Mouse (Mus musculus): Measurements from ENCODE around the gene Hao2. TPM values are rescaled to one million over a fixed set of nuclear protein-coding genes. Genes with fewer than 3 reads are reported as not detected.

Gene Hao2
- polyA plus RNA-seq, 1 experiment from 2014 or later = not detected

DNA sequence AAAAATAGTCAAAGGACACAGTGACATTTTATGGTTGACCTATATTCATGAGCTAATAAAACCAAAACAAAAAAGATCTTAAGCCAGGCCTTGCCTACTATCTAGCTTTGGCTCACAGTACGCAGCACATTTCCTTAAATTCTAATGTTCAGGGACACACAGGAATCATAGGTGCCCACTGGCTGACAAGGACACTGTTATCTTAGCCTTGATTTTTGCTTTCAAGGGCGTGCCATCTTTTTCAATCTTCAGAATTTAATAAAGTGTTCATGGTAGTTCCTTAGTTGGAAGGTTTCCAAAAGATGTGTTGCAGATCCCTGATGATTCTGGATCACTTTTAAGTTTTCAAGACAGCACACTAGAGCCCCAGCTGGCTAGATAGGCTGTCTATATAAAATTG, 12.2 kb downstream of the Hao2 start:
- 86% methylated on average over 2 of the region's 2 CpGs for WGBS
- no peak overlapping the region for H3K4me3 ChIP-seq (ENCODE audit: low read length)

DNA sequence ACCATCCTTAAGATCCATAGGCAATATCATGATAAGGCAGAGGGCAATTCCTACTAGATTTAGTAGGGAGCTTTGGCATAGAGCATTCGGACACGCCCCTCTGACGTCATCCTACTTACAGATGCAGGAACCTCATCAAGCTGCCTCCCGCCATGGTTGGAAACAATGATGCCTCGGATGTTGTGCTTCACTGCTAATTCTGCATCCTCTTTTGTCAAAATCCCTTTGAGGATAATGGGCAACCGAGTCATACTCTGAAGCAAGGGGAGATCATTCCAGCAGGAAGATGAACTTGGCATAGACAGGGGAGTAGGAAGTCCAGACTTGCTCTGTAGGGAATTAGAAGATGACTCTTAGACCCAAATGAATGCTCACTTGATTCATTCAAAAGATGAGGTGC, 12.8 kb downstream of the Hao2 start:
- no peak for ATAC-seq (replicated peaks; ENCODE audit: extremely low read depth, insufficient read depth, low FRiP score)
- no peak overlapping the region for H3K9ac ChIP-seq (ENCODE audit: low read length)
- H3K4me1 ChIP-seq (ENCODE audit: control insufficient read depth, insufficient read depth, low read length) = no peaks in the 10 kb centered on the region
- H3K27me3 ChIP-seq (ENCODE audit: control insufficient read depth, insufficient read depth, low read length) = no peaks in the 10 kb centered on the region
- H3K27ac ChIP-seq (ENCODE audit: low read length) = no peak overlapping the region
- no peak overlapping the region for H3K4me2 ChIP-seq (ENCODE audit: low read depth, low read length)
- H3K4me3 ChIP-seq (ENCODE audit: low read length) = no peak overlapping the region
- 81% methylated on average over 6 of the region's 6 CpGs for WGBS
- H3K9me3 ChIP-seq (replicated peaks; ENCODE audit: control insufficient read depth, low read length) = no peaks in the 10 kb centered on the region
- H3K36me3 ChIP-seq (ENCODE audit: control insufficient read depth, insufficient read depth) = no peaks in the 10 kb centered on the region

More for the DNA sequence above, 12.2 kb downstream of the Hao2 start:
- Histone ChIP-seq H3K4me1 (ENCODE audit: control insufficient read depth, insufficient read depth, low read length) (no peaks in the 10 kb centered on the region), H3K4me2 (ENCODE audit: low read depth, low read length) (no peak overlapping the region), H3K9ac (ENCODE audit: low read length) (no peak overlapping the region), H3K27me3 (ENCODE audit: control insufficient read depth, insufficient read depth, low read length) (no peaks in the 10 kb centered on the region), H3K27ac (ENCODE audit: low read length) (no peak overlapping the region), H3K9me3 (replicated peaks; ENCODE audit: control insufficient read depth, low read length) (no peaks in the 10 kb centered on the region), H3K36me3 (ENCODE audit: control insufficient read depth, insufficient read depth) (no peaks in the 10 kb centered on the region)
- ATAC-seq (replicated peaks; ENCODE audit: extremely low read depth, insufficient read depth, low FRiP score) = no peak

DNA sequence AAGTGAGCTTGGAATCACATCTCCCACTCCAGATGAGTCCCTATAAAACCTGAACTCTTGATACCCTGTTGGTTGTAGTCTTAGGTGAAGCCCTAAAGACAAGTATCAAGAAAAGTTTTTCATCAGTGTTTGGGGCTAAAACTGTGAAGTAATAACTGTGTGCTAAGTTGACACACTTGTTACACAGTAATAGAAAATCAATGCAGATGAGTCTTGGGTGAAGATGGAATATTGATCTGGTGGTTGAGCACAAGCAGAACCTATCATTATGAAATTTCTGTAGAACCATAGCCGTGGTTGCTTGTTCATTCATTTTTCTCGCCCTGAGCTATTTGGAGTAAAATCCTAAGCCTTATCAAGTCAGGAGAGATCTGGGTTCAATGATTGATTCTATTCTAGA, 24.8 kb downstream of the Hao2 start:
- H3K27me3 ChIP-seq (ENCODE audit: control insufficient read depth, insufficient read depth, low read length) = no peaks in the 10 kb centered on the region
- H3K9ac ChIP-seq (ENCODE audit: low read length) = no peak overlapping the region
- H3K9me3 ChIP-seq (replicated peaks; ENCODE audit: control insufficient read depth, low read length) = no peaks in the 10 kb centered on the region
- no peak overlapping the region for H3K27ac ChIP-seq (ENCODE audit: low read length)
- H3K4me3 ChIP-seq (ENCODE audit: low read length) = no peak overlapping the region
- no peak overlapping the region for H3K4me2 ChIP-seq (ENCODE audit: low read depth, low read length)
- no peaks in the 10 kb centered on the region for H3K36me3 ChIP-seq (ENCODE audit: control insufficient read depth, insufficient read depth)
- no peaks in the 10 kb centered on the region for H3K4me1 ChIP-seq (ENCODE audit: control insufficient read depth, insufficient read depth, low read length)
- no peak for ATAC-seq (replicated peaks; ENCODE audit: extremely low read depth, insufficient read depth, low FRiP score)
- 83% methylated on average over 2 of the region's 2 CpGs for WGBS

DNA sequence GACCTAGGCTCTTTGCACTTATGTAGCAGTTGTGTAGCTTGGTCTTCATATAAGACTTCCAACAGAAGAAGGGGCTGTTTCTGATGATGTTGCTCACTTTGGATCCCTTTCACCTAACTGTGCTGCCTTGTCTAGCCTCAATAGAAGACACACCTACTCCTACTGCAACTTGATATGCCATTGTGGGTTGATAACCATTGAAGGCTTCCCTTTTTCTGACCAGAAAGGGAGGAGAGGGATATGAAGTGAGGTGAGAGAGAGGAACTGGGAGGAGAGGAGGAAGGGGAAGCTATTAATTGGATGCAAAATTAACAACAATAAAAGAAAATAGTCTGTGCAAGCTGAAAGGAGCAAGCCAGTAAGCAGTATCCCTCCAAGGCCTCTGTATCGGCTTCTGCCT, 30.2 kb downstream of the Hao2 start:
- Histone ChIP-seq H3K9ac (ENCODE audit: low read length) (no peak overlapping the region), H3K27ac (ENCODE audit: low read length) (no peak overlapping the region), H3K4me3 (ENCODE audit: low read length) (no peak overlapping the region), H3K27me3 (ENCODE audit: control insufficient read depth, insufficient read depth, low read length) (no peaks in the 10 kb centered on the region; the same call in 1 of the 2 replicates), H3K9me3 (replicated peaks; ENCODE audit: control insufficient read depth, low read length) (no peaks in the 10 kb centered on the region), H3K4me2 (ENCODE audit: low read depth, low read length) (no peak overlapping the region), H3K36me3 (ENCODE audit: control insufficient read depth, insufficient read depth) (no peaks in the 10 kb centered on the region), H3K4me1 (ENCODE audit: control insufficient read depth, insufficient read depth, low read length) (no peaks in the 10 kb centered on the region)
- ATAC-seq (replicated peaks; ENCODE audit: extremely low read depth, insufficient read depth, low FRiP score) = no peak
- 96% methylated on average over 1 of the region's 1 CpGs for WGBS

DNA sequence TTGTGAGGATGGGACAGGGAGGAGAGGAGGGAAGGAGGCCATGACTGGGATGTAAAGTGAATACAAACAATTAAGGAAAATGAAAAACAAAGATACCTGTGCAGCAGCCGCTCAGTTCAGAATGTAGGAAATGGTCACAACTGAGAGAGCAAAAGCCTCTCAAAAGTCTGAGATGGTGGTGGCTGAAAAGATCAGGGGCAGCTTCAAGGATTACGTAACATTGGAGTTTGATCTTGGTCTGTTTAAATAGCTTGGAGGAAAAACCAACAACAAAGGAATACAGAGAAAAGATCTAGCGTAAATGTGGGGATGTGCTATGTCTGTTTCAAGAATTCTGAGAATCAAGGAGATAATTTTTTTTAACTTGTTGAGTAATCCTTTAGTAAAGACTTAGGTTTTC, 33.5 kb downstream of the Hao2 start, which contains the start of gene Hsd3b1:
Gene Hsd3b1, minus strand, starts transcription at position 219 of the 400 bp plus-strand sequence.
- Histone ChIP-seq H3K4me1 (ENCODE audit: control insufficient read depth, insufficient read depth, low read length) (0 out of 2 replicates have a peak, but pooled peaks cover 2% of the 10 kb centered on the region), H3K27ac (ENCODE audit: low read length) (no peak within 1 kb of the TSS), H3K4me2 (ENCODE audit: low read depth, low read length) (no peak within 1 kb of the TSS), H3K27me3 (ENCODE audit: control insufficient read depth, insufficient read depth, low read length) (no peaks in the 10 kb centered on the region; the same call in 1 of the 2 replicates), H3K36me3 (ENCODE audit: control insufficient read depth, insufficient read depth) (no peaks in the 10 kb centered on the region), H3K9ac (ENCODE audit: low read length) (no peak within 1 kb of the TSS), H3K9me3 (replicated peaks; ENCODE audit: control insufficient read depth, low read length) (no peaks in the 10 kb centered on the region), H3K4me3 (ENCODE audit: low read length) (no peak within 1 kb of the TSS)
- ATAC-seq (replicated peaks; ENCODE audit: extremely low read depth, insufficient read depth, low FRiP score) = no peak
- 92% methylated on average over 3 of the region's 3 CpGs for WGBS

DNA sequence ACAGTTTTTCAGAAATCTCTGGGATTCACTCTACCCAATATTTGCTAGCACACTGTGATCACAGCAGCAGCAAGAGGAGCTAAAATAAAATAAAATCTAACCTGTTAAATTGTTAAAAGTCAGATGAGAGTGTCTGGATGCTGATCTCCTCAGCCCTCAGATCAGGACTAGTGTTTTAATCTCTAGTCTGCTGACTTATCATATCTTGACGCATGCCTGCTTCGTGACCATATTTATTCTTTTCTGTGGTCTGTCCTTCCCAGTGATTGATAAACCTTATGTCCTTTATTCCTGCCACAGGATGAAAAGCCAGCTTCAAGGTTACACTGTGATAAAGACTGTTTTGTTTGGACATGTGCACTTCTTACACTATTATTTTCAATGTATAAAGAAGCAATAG, 35.0 kb downstream of the Hao2 start:
- H3K9me3 ChIP-seq (replicated peaks; ENCODE audit: control insufficient read depth, low read length) = no peaks in the 10 kb centered on the region
- no peaks in the 10 kb centered on the region for H3K36me3 ChIP-seq (ENCODE audit: control insufficient read depth, insufficient read depth)
- H3K4me3 ChIP-seq (ENCODE audit: low read length) = no peak overlapping the region
- no peak for ATAC-seq (replicated peaks; ENCODE audit: extremely low read depth, insufficient read depth, low FRiP score)
- WGBS = 30% methylated on average over 2 of the region's 2 CpGs
- H3K4me2 ChIP-seq (ENCODE audit: low read depth, low read length) = no peak overlapping the region
- no peak overlapping the region for H3K27ac ChIP-seq (ENCODE audit: low read length)
- 0 out of 2 replicates have a peak, but pooled peaks cover 2% of the 10 kb centered on the region for H3K4me1 ChIP-seq (ENCODE audit: control insufficient read depth, insufficient read depth, low read length)
- H3K9ac ChIP-seq (ENCODE audit: low read length) = no peak overlapping the region
- H3K27me3 ChIP-seq (ENCODE audit: control insufficient read depth, insufficient read depth, low read length) = no peaks in the 10 kb centered on the region; the same call in 1 of the 2 replicates

DNA sequence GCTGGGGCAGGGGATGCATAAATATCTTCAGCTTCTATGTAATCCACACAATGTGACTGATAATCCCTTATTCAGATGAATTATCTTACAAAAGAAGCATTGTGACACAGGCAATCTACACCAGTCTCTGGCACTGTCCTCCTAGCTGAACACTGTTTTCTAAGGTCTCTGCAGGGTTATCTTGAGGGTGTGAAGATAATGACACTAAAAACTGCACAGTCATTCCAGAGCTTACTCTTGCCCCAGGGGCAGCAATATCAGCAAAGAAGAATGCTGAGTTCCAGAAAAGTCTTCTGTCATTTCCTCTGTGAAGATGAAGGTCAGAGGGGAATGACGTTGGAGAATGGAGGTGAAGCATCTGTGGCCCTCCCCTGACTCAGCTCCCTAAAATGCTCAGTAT, 36.1 kb downstream of the Hao2 start:
- no peaks in the 10 kb centered on the region for H3K36me3 ChIP-seq (ENCODE audit: control insufficient read depth, insufficient read depth)
- no peak overlapping the region for H3K4me2 ChIP-seq (ENCODE audit: low read depth, low read length)
- H3K4me3 ChIP-seq (ENCODE audit: low read length) = no peak overlapping the region
- ATAC-seq (replicated peaks; ENCODE audit: extremely low read depth, insufficient read depth, low FRiP score) = no peak
- H3K9ac ChIP-seq (ENCODE audit: low read length) = no peak overlapping the region
- no peaks in the 10 kb centered on the region for H3K9me3 ChIP-seq (replicated peaks; ENCODE audit: control insufficient read depth, low read length)
- H3K4me1 ChIP-seq (ENCODE audit: control insufficient read depth, insufficient read depth, low read length) = 0 out of 2 replicates have a peak, but pooled peaks cover 2% of the 10 kb centered on the region
- no peaks in the 10 kb centered on the region for H3K27me3 ChIP-seq (ENCODE audit: control insufficient read depth, insufficient read depth, low read length)
- WGBS = 7% methylated on average over 1 of the region's 1 CpGs
- H3K27ac ChIP-seq (ENCODE audit: low read length) = no peak overlapping the region

DNA sequence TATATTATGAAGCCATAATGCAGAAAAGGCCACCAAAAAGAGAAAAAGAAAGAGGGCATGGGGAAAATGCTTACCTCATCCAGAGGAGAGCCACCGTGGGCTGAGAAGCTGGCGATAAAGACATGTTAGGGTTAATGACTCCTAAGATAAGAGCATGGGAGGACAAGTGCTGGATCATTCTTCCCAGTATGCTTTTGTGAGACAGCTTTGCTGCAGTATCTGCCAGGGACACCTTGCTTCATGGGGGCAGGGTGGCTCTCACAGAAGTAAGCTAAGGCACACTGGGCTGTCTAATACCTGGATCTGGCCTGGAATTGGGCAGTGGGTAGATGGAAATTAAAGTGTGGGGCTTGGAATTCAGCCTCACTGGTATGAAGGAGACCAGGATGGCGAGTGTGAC, 37.9 kb downstream of the Hao2 start:
- no peak for ATAC-seq (replicated peaks; ENCODE audit: extremely low read depth, insufficient read depth, low FRiP score)
- WGBS = 55% methylated on average over 3 of the region's 3 CpGs

DNA sequence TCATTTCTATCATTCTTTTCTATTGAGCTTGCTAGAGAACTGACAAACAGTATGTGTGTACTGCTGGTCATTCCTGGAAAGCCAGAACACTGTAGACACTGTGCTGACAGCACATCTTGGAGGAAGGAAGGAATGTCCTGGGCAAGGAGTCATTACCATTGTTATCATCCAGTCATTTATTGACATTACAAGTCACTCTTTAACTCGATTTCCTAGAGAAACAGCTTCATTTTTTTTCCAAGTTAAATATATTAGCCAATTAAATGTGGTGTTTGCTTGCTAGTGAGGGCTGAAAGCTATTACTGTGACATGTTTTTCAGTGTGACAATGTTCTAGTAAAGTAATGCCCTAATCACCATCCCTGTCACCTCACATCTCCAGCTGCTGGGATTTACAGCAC, 39.4 kb downstream of the Hao2 start:
- 7% methylated on average over 1 of the region's 1 CpGs for WGBS
- H3K4me3 ChIP-seq (ENCODE audit: low read length) = no peak overlapping the region
- no peaks in the 10 kb centered on the region for H3K36me3 ChIP-seq (ENCODE audit: control insufficient read depth, insufficient read depth)
- no peak overlapping the region for H3K9ac ChIP-seq (ENCODE audit: low read length)
- H3K27ac ChIP-seq (ENCODE audit: low read length) = no peak overlapping the region
- H3K9me3 ChIP-seq (replicated peaks; ENCODE audit: control insufficient read depth, low read length) = no peaks in the 10 kb centered on the region
- H3K4me2 ChIP-seq (ENCODE audit: low read depth, low read length) = no peak overlapping the region
- H3K4me1 ChIP-seq (ENCODE audit: control insufficient read depth, insufficient read depth, low read length) = 0 out of 2 replicates have a peak, but pooled peaks cover 2% of the 10 kb centered on the region
- ATAC-seq (replicated peaks; ENCODE audit: extremely low read depth, insufficient read depth, low FRiP score) = no peak
- H3K27me3 ChIP-seq (ENCODE audit: control insufficient read depth, insufficient read depth, low read length) = no peaks in the 10 kb centered on the region

More for the DNA sequence above, 37.9 kb downstream of the Hao2 start:
- no peak overlapping the region for H3K4me3 ChIP-seq (ENCODE audit: low read length)
- H3K27ac ChIP-seq (ENCODE audit: low read length) = no peak overlapping the region
- H3K4me2 ChIP-seq (ENCODE audit: low read depth, low read length) = no peak overlapping the region
- H3K27me3 ChIP-seq (ENCODE audit: control insufficient read depth, insufficient read depth, low read length) = no peaks in the 10 kb centered on the region
- no peaks in the 10 kb centered on the region for H3K36me3 ChIP-seq (ENCODE audit: control insufficient read depth, insufficient read depth)
- no peak overlapping the region for H3K9ac ChIP-seq (ENCODE audit: low read length)
- H3K9me3 ChIP-seq (replicated peaks; ENCODE audit: control insufficient read depth, low read length) = no peaks in the 10 kb centered on the region
- H3K4me1 ChIP-seq (ENCODE audit: control insufficient read depth, insufficient read depth, low read length) = 0 out of 2 replicates have a peak, but pooled peaks cover 2% of the 10 kb centered on the region

Data from heart, embryonic 16.5 days (tissue).